Mouse (Mus musculus): ENCODE measurements at regions not wholly inside any gene's neighbourhood (a gene's known extent, or its start where the extent isn't known, plus 50 kb on each side); places are given as distances from the start of the nearest gene placed in this dataset.

DNA sequence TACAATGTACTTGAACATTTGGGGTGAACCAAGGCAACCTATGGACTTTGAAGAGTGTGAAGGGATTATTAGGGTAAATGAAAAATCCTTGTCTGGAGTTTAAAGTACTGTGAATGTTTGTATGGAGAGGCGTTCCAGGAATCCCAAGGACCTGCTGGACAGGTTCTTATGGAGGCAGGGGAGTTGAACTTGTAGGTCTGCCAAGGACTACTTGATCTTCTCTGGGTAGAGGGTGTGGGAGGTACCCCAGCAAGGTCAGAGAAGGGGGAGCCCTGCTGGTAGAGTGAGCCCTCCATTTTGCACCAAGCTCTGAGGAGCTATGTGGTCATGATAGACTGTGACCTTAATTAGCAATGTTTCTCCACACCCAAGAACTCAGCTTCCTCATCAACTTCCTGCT is 253.7 kb upstream of the Plpp4 start:
- WGBS, result 61% methylated on average over 1 of the region's 1 CpGs
- H3K4me3 ChIP-seq (replicated peaks; ENCODE audit: extremely low read depth, low read depth, low read length), result no peak overlapping the region
- no peaks in the 10 kb centered on the region for H3K4me1 ChIP-seq (ENCODE audit: control insufficient read depth, insufficient read depth, low read length)
- TF ChIP-seq POLR2A (IDR thresholded peaks at IDR 0.05; ENCODE audit: borderline replicate concordance, extremely low read depth, low read depth, low read length) (no peak), CTCF (IDR thresholded peaks at IDR 0.05; ENCODE audit: insufficient read depth, low read length) (no peak)
- no peak for DNase-seq

DNA sequence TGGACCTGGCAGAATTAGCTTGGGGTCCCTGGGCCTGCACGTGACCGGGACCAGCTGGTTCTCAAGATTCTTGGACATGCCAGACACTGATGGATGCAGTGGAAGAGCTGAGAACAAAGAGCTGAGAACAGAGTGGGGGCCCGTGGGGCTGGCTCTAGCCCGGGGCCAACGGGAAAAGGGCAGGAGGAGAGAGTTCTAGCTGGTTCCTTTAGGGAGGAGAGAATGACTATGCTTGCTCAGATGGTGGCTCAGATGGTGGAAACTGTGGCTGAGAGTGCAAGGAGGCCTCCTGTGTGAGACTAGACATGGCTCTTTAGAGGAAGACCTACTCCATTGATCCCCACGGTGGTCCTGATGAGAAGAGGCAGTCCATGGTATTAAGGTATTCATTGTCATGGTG is 240.5 kb upstream of the Plpp4 start:
- no peak overlapping the region for H3K4me3 ChIP-seq (replicated peaks; ENCODE audit: extremely low read depth, low read depth, low read length)
- H3K4me1 ChIP-seq (ENCODE audit: control insufficient read depth, insufficient read depth, low read length), result no peaks in the 10 kb centered on the region
- 88% methylated on average over 6 of the region's 6 CpGs for WGBS
- DNase-seq, result no peak
- TF ChIP-seq CTCF (IDR thresholded peaks at IDR 0.05; ENCODE audit: insufficient read depth, low read length) (no peak), POLR2A (IDR thresholded peaks at IDR 0.05; ENCODE audit: borderline replicate concordance, extremely low read depth, low read depth, low read length) (no peak)

DNA sequence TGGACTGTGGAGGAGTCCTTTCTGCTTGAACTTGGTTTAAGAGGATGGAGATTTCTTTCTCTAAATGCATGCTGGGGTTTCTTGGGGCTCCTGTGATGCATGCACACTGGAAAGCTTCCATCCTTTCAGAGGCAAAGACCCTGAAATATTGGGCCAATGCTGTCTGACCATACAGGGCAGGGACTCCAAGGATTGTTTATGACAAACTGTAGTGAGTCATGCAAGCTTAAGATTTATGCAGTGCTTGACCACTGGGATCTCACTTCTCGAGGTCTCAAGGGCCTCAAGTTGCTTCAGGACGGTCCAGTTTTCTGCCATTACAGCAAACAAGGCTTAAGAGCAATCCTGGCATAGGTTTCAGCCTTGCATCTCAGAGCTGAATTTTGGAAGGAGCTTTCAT is 229.7 kb upstream of the Plpp4 start:
- 36% methylated on average over 2 of the region's 2 CpGs for WGBS
- TF ChIP-seq POLR2A (IDR thresholded peaks at IDR 0.05; ENCODE audit: borderline replicate concordance, extremely low read depth, low read depth, low read length), result no peak
- TF ChIP-seq CTCF (IDR thresholded peaks at IDR 0.05; ENCODE audit: insufficient read depth, low read length), result no peak
- no peaks in the 10 kb centered on the region for H3K4me1 ChIP-seq (ENCODE audit: control insufficient read depth, insufficient read depth, low read length)
- no peak for DNase-seq
- no peak overlapping the region for H3K4me3 ChIP-seq (replicated peaks; ENCODE audit: extremely low read depth, low read depth, low read length)

DNA sequence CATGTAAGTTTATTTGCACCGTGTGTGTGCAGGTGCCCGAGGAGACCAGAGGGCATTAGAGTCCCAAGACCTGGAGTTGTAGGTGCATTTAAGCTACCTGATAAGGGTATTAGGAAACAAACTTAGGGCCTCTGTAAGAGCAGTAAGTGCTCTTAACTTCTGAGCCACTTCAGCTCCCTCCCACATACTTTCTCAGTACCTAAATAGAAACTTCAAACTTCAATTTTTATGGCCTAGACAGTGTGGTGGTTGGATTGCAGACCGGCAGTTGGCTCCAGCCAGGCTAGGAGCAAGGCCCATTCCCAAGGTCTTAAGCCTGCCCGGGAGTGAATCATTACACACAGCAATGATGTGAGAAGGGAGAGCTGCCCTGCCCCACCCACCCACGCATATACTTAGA is 208.8 kb upstream of the Plpp4 start:
- no peak for TF ChIP-seq POLR2A (IDR thresholded peaks at IDR 0.05; ENCODE audit: borderline replicate concordance, extremely low read depth, low read depth, low read length)
- Histone ChIP-seq H3K4me3 (replicated peaks; ENCODE audit: extremely low read depth, low read depth, low read length) (no peak overlapping the region), H3K4me1 (ENCODE audit: control insufficient read depth, insufficient read depth, low read length) (no peaks in the 10 kb centered on the region; the same call in 1 of the 2 replicates)
- no peak for DNase-seq
- 60% methylated on average over 5 of the region's 5 CpGs for WGBS

- TF ChIP-seq CTCF (IDR thresholded peaks at IDR 0.05; ENCODE audit: insufficient read depth, low read length) (no peak), POLR2A (IDR thresholded peaks at IDR 0.05; ENCODE audit: borderline replicate concordance, extremely low read depth, low read depth, low read length) (no peak)
- no peak for DNase-seq
- Histone ChIP-seq H3K4me3 (replicated peaks; ENCODE audit: extremely low read depth, low read depth, low read length) (no peak overlapping the region), H3K4me1 (ENCODE audit: control insufficient read depth, insufficient read depth, low read length) (no peaks in the 10 kb centered on the region; the same call in 1 of the 2 replicates)
- WGBS, result 77% methylated on average over 4 of the region's 4 CpGs
Measured at GRCm38 (mm10) chr7:129049726-129050125, 207.1 kb upstream of the Plpp4 start.

DNA sequence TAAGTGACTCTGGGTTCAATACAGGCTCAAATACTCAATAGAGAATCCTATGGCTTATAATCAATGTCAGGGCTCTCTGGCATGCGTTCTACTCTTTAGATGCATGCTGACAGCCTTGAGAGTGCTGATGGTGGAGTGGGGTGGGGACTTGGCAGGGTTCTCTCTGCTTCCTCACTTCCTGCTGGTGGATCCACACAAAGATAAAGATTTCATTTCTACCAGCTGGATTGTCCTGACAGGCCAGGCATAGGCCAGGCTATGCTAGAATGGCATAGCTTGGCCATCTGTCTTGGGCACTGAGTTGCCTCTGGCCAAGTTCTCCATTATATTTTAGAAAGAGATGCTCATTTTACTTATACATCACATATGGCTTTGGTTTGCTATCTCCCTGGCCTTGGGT is 206.2 kb upstream of the Plpp4 start:
- Histone ChIP-seq H3K4me3 (replicated peaks; ENCODE audit: extremely low read depth, low read depth, low read length) (no peak overlapping the region), H3K4me1 (ENCODE audit: control insufficient read depth, insufficient read depth, low read length) (no peaks in the 10 kb centered on the region; the same call in 1 of the 2 replicates)
- TF ChIP-seq CTCF (IDR thresholded peaks at IDR 0.05; ENCODE audit: insufficient read depth, low read length) (no peak), POLR2A (IDR thresholded peaks at IDR 0.05; ENCODE audit: borderline replicate concordance, extremely low read depth, low read depth, low read length) (no peak)
- no peak for DNase-seq
- WGBS, result 71% methylated on average over 1 of the region's 1 CpGs

DNA sequence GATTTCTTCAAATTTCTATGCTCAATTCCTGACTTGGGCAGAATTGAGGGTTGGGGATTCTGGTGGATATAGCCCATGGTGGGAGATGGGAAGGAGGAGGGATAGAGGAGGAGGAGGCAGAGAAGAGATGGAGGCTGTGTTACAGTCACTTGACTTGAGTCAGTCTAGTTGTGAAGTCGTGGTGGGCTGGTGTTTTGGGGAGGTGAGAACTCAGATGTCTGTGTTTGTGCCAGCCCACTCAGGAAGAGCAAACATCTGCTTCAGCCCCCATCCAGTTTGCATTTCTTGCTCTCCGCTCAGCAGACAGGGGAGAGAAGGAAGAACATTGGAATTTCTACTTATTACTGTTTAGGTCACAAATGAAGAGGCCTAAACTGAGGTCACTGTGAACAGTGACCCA is 189.9 kb upstream of the Plpp4 start:
- no peak for TF ChIP-seq CTCF (IDR thresholded peaks at IDR 0.05; ENCODE audit: insufficient read depth, low read length)
- no peak for TF ChIP-seq POLR2A (IDR thresholded peaks at IDR 0.05; ENCODE audit: borderline replicate concordance, extremely low read depth, low read depth, low read length)
- Histone ChIP-seq H3K4me1 (ENCODE audit: control insufficient read depth, insufficient read depth, low read length) (no peaks in the 10 kb centered on the region), H3K4me3 (replicated peaks; ENCODE audit: extremely low read depth, low read depth, low read length) (no peak overlapping the region)
- no peak for DNase-seq
- 70% methylated on average over 2 of the region's 2 CpGs for whole genome bisulfite sequencing

DNA sequence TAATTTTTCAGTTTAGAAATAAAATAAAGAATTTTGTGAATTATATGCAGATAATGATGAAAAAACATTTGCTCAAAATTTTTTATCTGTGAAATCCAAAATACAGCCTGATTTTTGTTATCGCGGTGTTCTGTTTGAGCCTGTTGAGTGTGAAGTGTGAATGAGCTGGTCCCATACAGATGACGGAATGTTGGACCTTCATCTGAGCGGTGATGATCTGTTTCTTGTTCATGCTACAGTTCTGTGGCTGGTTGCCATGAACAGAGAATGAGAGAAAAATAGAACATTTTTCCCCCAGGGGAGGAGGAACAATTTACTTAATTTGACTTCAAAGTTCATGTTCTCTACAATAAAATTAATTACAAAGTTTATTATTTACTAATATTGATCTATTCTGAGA is 188.7 kb upstream of the Plpp4 start:
- TF ChIP-seq POLR2A (IDR thresholded peaks at IDR 0.05; ENCODE audit: borderline replicate concordance, extremely low read depth, low read depth, low read length) (no peak), CTCF (IDR thresholded peaks at IDR 0.05; ENCODE audit: insufficient read depth, low read length) (no peak)
- Histone ChIP-seq H3K4me1 (ENCODE audit: control insufficient read depth, insufficient read depth, low read length) (no peaks in the 10 kb centered on the region), H3K4me3 (replicated peaks; ENCODE audit: extremely low read depth, low read depth, low read length) (no peak overlapping the region)
- WGBS, result 72% methylated on average over 4 of the region's 4 CpGs
- DNase-seq, result no peak

GRCm38 (mm10) chr7:129079786-129080185 is 177.0 kb upstream of the Plpp4 start:
- DNase-seq, result no peak
- H3K4me3 ChIP-seq (replicated peaks; ENCODE audit: extremely low read depth, low read depth, low read length), result no peak overlapping the region
- 63% methylated on average over 6 of the region's 6 CpGs for WGBS
- no peaks in the 10 kb centered on the region for H3K4me1 ChIP-seq (ENCODE audit: control insufficient read depth, insufficient read depth, low read length)
- TF ChIP-seq POLR2A (IDR thresholded peaks at IDR 0.05; ENCODE audit: borderline replicate concordance, extremely low read depth, low read depth, low read length) (no peak), CTCF (IDR thresholded peaks at IDR 0.05; ENCODE audit: insufficient read depth, low read length) (no peak)

DNA sequence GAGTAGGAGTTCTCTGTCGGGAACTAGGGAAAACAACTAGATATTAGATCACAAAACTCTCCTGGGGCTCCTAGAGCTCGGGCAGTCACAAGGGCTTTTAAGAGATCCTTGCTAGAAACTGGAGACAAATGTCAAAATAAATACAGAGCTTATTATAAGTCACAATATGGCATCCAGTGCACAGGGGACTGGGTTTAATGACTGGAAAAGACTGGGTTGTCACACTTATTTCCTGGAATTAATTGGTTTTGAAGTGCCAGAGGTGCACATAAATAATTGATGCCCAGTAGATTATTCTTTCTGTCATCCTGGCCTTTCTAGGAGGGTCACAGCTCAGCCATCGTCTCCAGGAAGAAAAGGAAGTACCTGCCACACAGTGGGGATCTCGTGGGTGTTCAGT is 165.4 kb upstream of the Plpp4 start:
- TF ChIP-seq POLR2A (IDR thresholded peaks at IDR 0.05; ENCODE audit: borderline replicate concordance, extremely low read depth, low read depth, low read length), result no peak
- TF ChIP-seq CTCF (IDR thresholded peaks at IDR 0.05; ENCODE audit: insufficient read depth, low read length), result no peak
- H3K4me1 ChIP-seq (ENCODE audit: control insufficient read depth, insufficient read depth, low read length), result no peaks in the 10 kb centered on the region
- WGBS, result 44% methylated on average over 4 of the region's 4 CpGs
- DNase-seq, result no peak
- H3K4me3 ChIP-seq (replicated peaks; ENCODE audit: extremely low read depth, low read depth, low read length), result no peak overlapping the region
